Mouse (Mus musculus) lung, adult 2 months (tissue): Measurements from ENCODE around the gene Dnaic2. TPM values are rescaled to one million over a fixed set of nuclear protein-coding genes. Genes with fewer than 3 reads are reported as not detected.

Experiments
- DNase-seq: peaks from one replicate; pipeline ENCODE4 v3.0.0; 2022
- H3K4me1 ChIP-seq: fragments of 200-500 bp; 2 replicates; pipeline ENCODE4 v1.6.1; 2011; ENCODE audit warnings: low read length; ENCODE audit not compliant: control insufficient read depth, insufficient read depth
- H3K4me3 ChIP-seq: fragments of 200-500 bp; replicated peaks from 2 replicates; pipeline ENCODE3; 2011; ENCODE audit warnings: low read depth, mild to moderate bottlenecking, control low read depth, low read length; ENCODE audit errors: extremely low read depth
- CTCF ChIP-seq: fragments of 200-500 bp; IDR thresholded peaks from 2 replicates; pipeline ENCODE4 v1.5.1; 2011; ENCODE audit warnings: mild to moderate bottlenecking, low read length, control low read depth; ENCODE audit not compliant: insufficient read depth
- POLR2A ChIP-seq: fragments of 200-500 bp; IDR thresholded peaks from 2 replicates; pipeline ENCODE4 v1.6.1; 2011; ENCODE audit warnings: low read depth, mild to moderate bottlenecking, control low read depth, low read length, borderline replicate concordance; ENCODE audit errors: extremely low read depth
- WGBS: fragments of 180-500 bp; shearing (Covaris S2); methylation state at CpG from one replicate; pipeline ENCODE4 v1.1.7; 2018; 5-methylcytosine and 5-hydroxymethylcytosine counted together
- polyA plus RNA-seq: library from polyadenylated mRNA; depleted of rRNA; stranded (reverse); fragments of >200 nt; gene quantifications from 2 replicates; pipeline ENCODE4 v1.2.3, GENCODE M21; 2012; rRNA removed

Dnaic2 gene
- 10.5 and 13.3 TPM in 2 replicates for polyA plus RNA-seq

DNA sequence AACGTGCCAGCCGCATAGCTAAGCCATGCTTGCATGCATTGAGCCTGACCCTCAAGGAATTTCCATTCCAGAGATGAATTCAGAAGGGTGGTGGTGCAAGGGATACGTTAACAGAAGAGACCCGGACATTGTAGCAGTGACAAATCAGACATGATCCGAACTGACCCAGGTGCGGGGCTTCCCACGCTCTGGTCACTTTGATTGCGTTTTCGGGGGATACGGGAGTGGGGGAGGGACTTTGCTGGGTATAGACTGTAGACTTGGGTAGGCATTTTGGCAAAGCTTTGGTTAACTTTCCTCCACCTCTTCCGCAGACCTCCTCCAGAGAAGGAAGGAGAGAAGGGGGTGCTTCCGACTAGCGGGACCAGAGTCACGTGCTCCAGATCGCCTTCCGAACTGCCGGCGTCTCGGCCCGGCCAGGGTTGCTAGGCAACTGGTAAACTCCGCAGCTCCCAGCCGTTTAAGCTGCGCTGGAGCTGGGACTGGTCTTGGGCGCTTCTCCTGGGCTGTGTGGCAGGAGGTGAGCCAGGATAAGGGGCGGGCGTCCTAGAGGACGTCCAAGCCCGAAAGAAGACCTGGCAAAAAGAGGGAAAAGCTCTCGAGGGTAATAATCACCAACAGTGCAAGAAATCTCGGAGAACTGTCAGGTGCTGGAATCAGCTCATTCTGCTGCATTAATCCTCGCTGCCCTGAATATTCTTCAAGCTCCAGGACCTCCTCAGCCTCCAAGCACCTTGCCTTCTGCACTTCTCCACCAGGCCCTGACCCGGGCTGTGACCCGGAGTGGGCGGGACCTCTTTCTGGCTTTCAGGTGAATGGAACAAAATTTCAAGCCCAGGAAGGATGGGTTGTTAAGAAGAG lies at the start of gene Dnaic2:
Dnaic2 (plus strand) TSS at position 444 of the 861 bp plus-strand sequence.
- peak; percentile 26 for DNase-seq
- Histone ChIP-seq H3K4me1 (no peaks in the 10 kb centered on the region), H3K4me3 (peak within 1 kb of the TSS; percentile 0)
- WGBS, result 10% methylated on average over 34 of the region's 34 CpGs
- no peak for TF ChIP-seq CTCF
- TF ChIP-seq POLR2A, result no peak

DNA sequence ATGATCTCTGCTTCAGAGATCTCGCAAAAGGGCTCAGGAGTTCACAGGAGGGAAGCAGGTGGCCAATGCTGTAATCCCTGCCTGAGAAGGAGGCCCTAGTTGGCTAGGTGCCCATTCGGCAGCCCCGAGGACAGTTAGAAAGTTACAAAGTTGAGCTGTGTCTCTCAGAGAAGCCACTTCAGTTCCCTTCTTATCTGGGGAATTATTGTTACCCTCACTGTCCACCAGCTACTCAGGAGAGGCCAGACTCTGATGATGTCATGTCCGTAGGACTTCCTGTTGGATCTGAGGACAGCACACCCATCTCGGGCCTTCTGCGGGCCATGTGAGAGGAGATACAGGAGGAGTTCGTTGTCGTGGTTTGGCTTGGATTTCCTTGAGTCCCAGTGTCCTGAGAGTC lies 47.6 kb upstream of the Dnaic2 start:
- TF ChIP-seq POLR2A, result no peak
- TF ChIP-seq CTCF, result no peak
- no peak for DNase-seq
- H3K4me3 ChIP-seq, result no peak overlapping the region
- 27% methylated on average over 8 of the region's 8 CpGs for WGBS
- H3K4me1 ChIP-seq, result peaks cover 11% of the 10 kb centered on the region

DNA sequence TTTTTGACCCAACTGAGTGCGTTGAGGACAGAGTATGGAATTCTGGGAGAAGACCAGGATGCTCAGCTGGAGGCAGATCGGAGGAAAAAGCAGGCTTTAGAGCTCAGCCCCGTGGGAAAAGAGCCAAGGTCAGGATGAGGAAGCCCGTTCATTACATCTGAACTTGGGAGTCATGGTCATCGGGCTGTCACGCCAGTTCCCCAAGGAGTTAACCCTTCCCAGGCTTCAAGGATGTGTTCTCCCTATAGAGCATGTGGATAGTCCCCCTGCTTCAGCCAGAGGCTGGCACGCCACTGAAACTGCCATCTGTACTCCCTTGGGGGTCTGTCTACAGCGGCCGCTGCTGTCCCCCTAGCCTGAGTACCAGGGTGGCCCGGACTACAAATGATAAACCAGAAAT lies 46.9 kb upstream of the Dnaic2 start:
- TF ChIP-seq CTCF, result no peak
- no peak for TF ChIP-seq POLR2A
- Histone ChIP-seq H3K4me1 (peaks cover 11% of the 10 kb centered on the region), H3K4me3 (no peak overlapping the region)
- DNase-seq, result no peak
- 53% methylated on average over 10 of the region's 10 CpGs for WGBS

DNA sequence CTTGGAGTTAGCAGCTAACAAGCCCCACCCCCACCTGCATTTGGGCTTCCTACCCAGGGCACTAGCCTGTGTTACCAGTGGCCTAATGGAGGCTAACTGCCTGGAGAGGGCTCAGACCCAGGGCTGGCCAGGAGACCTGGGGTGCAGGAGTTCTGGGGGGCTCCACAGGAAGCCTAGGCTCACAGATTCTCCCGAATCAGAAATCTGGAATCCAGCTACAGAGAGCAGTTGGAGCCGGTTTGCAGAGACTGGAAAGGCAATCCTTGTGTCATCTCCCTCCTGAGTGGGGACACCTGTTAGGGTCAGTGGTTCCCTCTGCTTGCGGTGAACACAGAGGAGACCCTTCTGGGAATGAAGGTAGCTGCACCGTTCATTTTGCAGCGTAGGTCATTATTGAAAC lies 46.2 kb upstream of the Dnaic2 start:
- TF ChIP-seq CTCF (no peak), POLR2A (no peak)
- 72% methylated on average over 5 of the region's 5 CpGs for WGBS
- no peak overlapping the region for H3K4me3 ChIP-seq
- DNase-seq, result no peak
- H3K4me1 ChIP-seq, result peaks cover 10% of the 10 kb centered on the region

DNA sequence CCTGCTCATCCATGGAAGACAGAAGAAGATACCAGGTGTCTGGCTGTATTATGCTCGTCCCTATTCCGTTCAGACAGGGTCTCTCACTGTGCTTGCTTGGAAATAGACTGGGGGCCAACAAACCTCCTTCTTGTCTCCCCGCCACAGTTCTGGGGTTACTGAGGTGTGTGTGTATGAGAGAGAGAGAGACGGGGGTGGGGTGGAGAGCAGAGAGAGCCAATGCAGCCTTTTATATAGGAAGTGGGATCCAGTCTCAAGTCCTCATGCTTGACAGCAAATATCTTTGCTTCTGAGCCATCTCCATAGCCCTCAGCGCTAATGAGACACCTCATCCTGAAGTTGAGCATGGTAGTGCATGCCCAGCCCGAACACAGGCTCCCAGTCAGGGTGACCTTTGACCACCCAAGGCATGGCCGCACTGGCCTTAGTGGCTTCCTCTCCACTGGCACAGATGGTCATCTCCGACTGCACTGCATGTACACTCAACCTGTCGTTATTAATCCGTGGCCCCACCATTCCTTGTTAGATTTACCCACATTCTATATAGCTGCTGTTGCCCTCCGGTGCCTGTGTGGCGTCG lies 44.8 kb upstream of the Dnaic2 start:
- peaks cover 7% of the 10 kb centered on the region for H3K4me1 ChIP-seq
- 91% methylated on average over 13 of the region's 13 CpGs for WGBS
- DNase-seq, result no peak
- no peak overlapping the region for H3K4me3 ChIP-seq
- no peak for TF ChIP-seq POLR2A
- TF ChIP-seq CTCF, result no peak

DNA sequence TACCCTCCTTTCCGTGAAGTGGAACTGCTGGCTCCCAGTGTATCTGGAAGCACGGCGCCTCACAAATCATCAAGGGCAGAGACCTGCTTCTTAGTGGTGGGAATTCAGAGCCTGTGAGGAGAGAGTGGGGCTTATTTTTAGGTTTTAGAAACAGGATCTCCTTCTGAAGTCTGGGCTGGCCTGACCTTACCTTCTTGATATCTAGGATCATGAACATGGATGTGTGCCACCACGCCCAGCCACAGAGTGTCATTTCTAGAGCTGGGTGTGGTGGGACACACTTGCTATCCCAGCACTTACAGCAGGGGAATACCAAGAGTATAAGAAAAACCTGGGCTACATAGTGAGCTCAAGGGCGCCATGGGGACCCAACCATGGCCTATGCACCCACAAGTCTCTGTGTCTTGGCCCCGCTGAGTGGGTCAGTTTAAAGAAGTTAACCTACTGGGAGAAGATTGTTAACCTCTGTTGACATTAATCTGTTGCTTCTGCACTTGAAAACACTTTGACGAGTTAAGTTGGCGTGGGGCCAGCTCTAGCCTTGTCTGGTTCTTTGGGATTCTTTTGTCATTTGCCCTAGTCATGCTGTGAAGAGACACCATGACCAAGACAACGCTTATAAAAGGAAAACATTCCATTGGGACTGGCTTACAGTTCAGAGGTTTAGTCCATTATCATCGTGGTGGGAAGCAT lies 44.0 kb upstream of the Dnaic2 start:
- no peak overlapping the region for H3K4me3 ChIP-seq
- DNase-seq, result no peak
- TF ChIP-seq POLR2A (no peak), CTCF (no peak)
- peaks cover 7% of the 10 kb centered on the region for H3K4me1 ChIP-seq
- WGBS, result 82% methylated on average over 10 of the region's 10 CpGs

DNA sequence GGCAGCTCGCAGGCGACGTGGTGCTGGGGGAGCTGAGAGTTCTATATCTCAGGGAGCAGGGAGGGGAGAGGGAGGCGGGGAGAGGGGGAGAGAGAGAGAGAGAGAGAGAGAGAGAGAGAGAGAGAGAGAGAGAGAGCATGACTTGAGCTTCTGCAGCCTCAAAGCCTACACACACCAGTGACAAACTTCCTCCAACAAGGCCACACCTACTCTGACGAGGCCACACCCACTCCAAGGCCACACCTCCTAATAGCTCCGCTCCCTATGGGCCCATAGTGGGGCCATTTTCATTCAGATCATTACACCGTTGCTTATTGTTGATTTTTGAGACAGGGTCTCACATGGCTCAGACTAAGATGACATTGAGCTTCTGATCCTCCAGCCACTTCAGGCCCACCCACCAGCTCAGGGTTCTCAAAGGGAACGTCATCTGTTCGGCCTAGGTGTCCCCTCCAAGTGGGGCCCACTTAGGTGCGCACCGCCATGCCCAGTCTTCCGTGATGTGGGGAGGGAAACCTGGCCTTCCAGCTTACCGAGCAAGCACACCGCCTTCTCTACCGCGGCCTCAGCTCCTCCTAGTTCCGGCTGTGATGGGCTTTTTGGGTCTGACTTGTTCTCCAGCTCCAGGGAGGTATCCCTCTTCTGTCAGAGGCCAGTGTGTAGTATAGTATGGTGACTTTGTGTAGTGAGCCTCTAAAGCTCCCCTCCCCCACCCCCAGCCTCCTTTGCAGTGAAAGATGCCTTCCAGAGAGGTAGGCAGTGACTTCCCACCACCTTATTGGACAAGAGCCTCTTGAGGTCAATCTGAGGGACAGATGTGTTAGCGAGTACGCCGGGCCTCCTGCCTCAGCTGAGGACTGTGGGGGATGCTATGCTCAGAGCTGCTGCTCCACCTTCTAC lies 43.2 kb upstream of the Dnaic2 start:
- H3K4me1 ChIP-seq, result peaks cover 7% of the 10 kb centered on the region
- TF ChIP-seq POLR2A (no peak), CTCF (no peak)
- no peak overlapping the region for H3K4me3 ChIP-seq
- WGBS, result 71% methylated on average over 20 of the region's 20 CpGs
- no peak for DNase-seq

DNA sequence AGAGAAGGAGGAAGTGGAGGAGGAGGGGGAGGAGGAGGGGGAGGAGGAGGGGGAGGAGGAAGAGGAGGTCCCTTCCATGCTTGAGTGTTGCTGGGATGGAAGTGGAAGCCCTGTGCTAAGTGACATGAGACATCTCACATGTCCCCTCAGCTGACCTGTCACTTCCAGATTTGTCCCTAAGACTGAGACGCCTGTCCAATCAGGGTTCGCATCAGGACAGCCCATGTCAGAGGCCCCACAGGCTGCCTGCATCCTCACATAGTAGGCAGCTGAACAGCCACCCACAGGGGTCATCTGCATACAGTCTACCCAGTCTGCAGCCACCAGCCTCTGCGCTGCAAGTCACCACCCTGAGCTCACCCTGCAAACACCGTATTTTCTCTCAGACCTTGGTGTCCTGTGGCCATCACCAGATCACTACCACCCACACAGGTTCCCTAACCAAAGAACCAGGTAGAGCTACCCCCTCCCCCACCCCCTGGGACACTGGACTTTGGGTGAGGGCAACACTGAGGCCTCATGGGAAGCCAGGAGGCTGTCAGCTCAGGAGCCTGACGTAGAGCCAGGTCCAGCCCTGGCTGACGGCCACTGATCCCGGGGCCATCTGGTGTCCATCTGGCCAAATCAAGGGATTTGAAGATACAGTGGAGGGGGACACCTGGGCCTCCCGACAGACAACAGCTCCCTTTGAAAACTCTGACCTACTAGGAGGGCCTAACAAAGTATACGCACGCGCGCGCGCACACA lies 42.4 kb upstream of the Dnaic2 start:
- TF ChIP-seq CTCF (no peak), POLR2A (no peak)
- DNase-seq, result no peak
- Histone ChIP-seq H3K4me3 (no peak overlapping the region), H3K4me1 (peaks cover under 1% of the 10 kb centered on the region; the same call in 1 of the 2 replicates)
- 69% methylated on average over 14 of the region's 14 CpGs for WGBS
